Mouse (Mus musculus): ENCODE measurements around the gene Plpp1. TPM values are rescaled to one million over a fixed set of nuclear protein-coding genes. Genes with fewer than 3 reads are reported as not detected.

The Plpp1 gene
- polyA plus RNA-seq, 1 experiment from 2014 or later = 25.0 TPM

DNA sequence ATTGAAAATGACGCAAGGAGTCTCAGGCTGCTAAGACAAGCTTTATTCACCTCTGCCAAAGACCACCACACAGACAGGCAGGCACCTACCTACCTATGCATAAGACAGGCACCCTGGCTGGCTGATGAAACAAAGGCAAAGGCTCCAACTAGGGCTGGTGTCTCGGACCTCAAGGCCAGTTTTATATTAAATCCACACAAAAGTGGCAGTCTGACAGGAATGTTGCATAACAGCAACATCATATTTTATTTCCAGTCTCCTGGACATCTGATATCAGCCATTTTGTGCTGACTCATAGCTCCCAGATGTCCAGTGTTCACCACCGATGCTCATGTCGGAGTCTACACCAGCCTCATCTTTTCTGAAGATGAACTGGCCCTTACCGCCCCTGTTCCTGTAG lies 22.2 kb upstream of the Plpp1 start:
- Histone ChIP-seq H3K9me3 (replicated peaks; ENCODE audit: control insufficient read depth, low read length) (no peaks in the 10 kb centered on the region), H3K4me1 (ENCODE audit: control insufficient read depth, insufficient read depth, low read length) (no peaks in the 10 kb centered on the region), H3K36me3 (replicated peaks; ENCODE audit: control insufficient read depth, insufficient read depth, low read depth, low read length) (no peaks in the 10 kb centered on the region), H3K4me3 (ENCODE audit: low read depth, low read length) (no peak overlapping the region), H3K9ac (replicated peaks; ENCODE audit: low read length) (no peak overlapping the region), H3K27ac (replicated peaks; ENCODE audit: low read depth, low read length) (no peak overlapping the region), H3K27me3 (ENCODE audit: control insufficient read depth, insufficient read depth, low read length) (no peaks in the 10 kb centered on the region), H3K4me2 (ENCODE audit: low read depth, low read length) (no peak overlapping the region)
- DNase-seq (ENCODE audit: low spot score) (no peak), ATAC-seq (replicated peaks; ENCODE audit: insufficient number of reproducible peaks, low FRiP score, low TSS enrichment, low read depth) (no peak)
- WGBS = 93% methylated on average over 5 of the region's 5 CpGs

DNA sequence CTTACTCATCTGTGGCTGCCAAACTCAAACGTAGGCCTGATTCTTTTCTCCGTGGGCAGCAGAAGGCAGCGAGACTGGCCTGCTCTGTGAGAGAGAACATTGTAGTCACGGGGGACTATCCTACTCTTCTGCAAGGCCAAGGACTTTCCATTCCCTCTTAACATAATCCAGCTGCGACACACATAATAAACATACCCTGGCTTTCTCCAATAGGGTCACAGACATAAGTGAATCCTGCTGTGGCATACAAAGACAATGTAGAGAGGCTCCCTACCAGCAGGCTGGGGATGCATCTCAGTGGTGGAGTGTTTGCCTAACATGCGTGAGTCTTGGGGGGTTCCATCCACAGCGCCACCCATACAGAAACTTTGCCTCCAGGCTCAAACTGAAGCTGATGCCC lies 15.3 kb upstream of the Plpp1 start:
- Histone ChIP-seq H3K27me3 (ENCODE audit: control insufficient read depth, insufficient read depth, low read length) (no peaks in the 10 kb centered on the region), H3K4me3 (ENCODE audit: low read depth, low read length) (no peak overlapping the region), H3K9me3 (replicated peaks; ENCODE audit: control insufficient read depth, low read length) (no peaks in the 10 kb centered on the region), H3K4me2 (ENCODE audit: low read depth, low read length) (no peak overlapping the region), H3K36me3 (replicated peaks; ENCODE audit: control insufficient read depth, insufficient read depth, low read depth, low read length) (no peaks in the 10 kb centered on the region), H3K27ac (replicated peaks; ENCODE audit: low read depth, low read length) (no peak overlapping the region), H3K9ac (replicated peaks; ENCODE audit: low read length) (no peak overlapping the region), H3K4me1 (ENCODE audit: control insufficient read depth, insufficient read depth, low read length) (no peaks in the 10 kb centered on the region)
- ATAC-seq (replicated peaks; ENCODE audit: insufficient number of reproducible peaks, low FRiP score, low TSS enrichment, low read depth) (no peak), DNase-seq (ENCODE audit: low spot score) (no peak)
- 60% methylated on average over 7 of the region's 7 CpGs for WGBS

DNA sequence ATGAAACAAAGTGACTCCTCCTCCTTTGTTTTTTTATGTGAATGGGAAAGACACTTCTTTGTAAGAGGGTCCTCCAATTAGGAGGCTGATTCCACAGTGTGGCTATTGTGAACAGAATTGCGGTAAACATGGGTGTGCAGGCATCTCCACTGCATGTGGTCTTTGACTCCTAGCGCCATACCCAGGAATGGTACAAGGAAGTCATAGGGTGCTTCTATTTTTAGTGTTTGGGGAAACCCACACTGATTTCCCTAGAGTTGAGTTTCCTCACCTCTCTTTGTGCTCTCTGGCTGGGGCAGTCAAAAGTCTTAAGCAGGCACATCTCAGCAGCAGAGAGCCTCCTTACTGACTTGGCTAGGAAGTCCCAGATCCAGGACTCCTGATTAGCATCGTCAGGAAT lies 14.4 kb upstream of the Plpp1 start:
- H3K4me3 ChIP-seq (ENCODE audit: low read depth, low read length) = no peak overlapping the region
- 69% methylated on average over 3 of the region's 3 CpGs for WGBS
- H3K27ac ChIP-seq (replicated peaks; ENCODE audit: low read depth, low read length) = no peak overlapping the region
- no peaks in the 10 kb centered on the region for H3K36me3 ChIP-seq (replicated peaks; ENCODE audit: control insufficient read depth, insufficient read depth, low read depth, low read length)
- no peaks in the 10 kb centered on the region for H3K9me3 ChIP-seq (replicated peaks; ENCODE audit: control insufficient read depth, low read length)
- H3K9ac ChIP-seq (replicated peaks; ENCODE audit: low read length) = no peak overlapping the region
- H3K4me1 ChIP-seq (ENCODE audit: control insufficient read depth, insufficient read depth, low read length) = no peaks in the 10 kb centered on the region
- DNase-seq (ENCODE audit: low spot score) = no peak
- H3K27me3 ChIP-seq (ENCODE audit: control insufficient read depth, insufficient read depth, low read length) = no peaks in the 10 kb centered on the region
- no peak for ATAC-seq (replicated peaks; ENCODE audit: insufficient number of reproducible peaks, low FRiP score, low TSS enrichment, low read depth)
- H3K4me2 ChIP-seq (ENCODE audit: low read depth, low read length) = no peak overlapping the region

DNA sequence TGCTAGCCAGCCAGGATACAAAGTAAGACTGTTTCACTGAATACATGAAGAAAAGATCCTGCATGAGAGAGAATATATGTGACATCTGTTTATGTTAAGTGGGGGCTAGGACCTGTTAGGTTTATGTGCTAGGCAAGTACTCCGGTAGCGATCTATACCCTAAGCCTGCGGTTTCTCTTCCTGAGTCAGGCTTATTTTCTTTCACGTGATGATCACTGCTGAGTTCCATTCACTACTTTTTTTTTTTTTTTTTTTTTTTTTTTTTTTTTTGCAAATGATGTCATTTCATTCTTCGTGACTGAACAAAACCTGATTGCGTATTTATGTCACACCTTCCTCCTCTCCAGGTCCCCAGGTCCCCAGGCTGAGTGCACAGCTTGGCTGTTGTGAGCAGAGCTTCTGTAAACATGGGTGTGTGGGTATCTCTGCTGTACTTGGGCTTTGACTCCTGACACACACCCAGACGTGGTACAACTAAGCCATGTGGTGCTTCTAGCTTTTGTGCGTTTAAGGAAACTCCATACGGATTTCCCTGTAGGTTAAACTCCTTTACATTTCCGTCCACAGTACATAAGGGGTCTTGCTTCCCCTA lies 13.6 kb upstream of the Plpp1 start:
- Histone ChIP-seq H3K9ac (replicated peaks; ENCODE audit: low read length) (no peak overlapping the region), H3K4me3 (ENCODE audit: low read depth, low read length) (no peak overlapping the region), H3K27me3 (ENCODE audit: control insufficient read depth, insufficient read depth, low read length) (no peaks in the 10 kb centered on the region), H3K4me1 (ENCODE audit: control insufficient read depth, insufficient read depth, low read length) (no peaks in the 10 kb centered on the region), H3K9me3 (replicated peaks; ENCODE audit: control insufficient read depth, low read length) (no peaks in the 10 kb centered on the region), H3K4me2 (ENCODE audit: low read depth, low read length) (no peak overlapping the region), H3K36me3 (replicated peaks; ENCODE audit: control insufficient read depth, insufficient read depth, low read depth, low read length) (no peaks in the 10 kb centered on the region), H3K27ac (replicated peaks; ENCODE audit: low read depth, low read length) (no peak overlapping the region)
- WGBS = 86% methylated on average over 10 of the region's 10 CpGs
- no peak for ATAC-seq (replicated peaks; ENCODE audit: insufficient number of reproducible peaks, low FRiP score, low TSS enrichment, low read depth)
- DNase-seq (ENCODE audit: low spot score) = no peak

DNA sequence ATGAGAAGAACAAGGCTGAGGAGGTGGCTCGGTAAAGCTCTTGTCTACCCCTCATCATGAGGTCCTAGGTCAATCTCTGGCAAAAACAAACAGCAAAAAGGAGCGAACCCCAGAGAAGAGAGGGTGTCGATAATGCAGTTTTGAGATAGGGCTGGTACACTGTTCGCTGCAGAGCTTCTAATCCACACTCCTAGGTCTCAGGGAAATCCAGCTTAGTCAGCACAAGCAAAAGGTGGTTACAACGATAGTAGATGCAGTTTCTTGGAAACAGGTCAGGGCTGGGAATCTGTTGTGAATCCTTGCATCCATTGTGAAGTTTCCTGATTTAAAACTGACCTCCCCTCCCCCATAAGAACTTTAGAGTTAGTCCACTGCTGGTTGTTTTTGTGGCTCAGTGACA lies 9.8 kb upstream of the Plpp1 start:
- H3K27me3 ChIP-seq (ENCODE audit: control insufficient read depth, insufficient read depth, low read length) = no peaks in the 10 kb centered on the region
- no peaks in the 10 kb centered on the region for H3K36me3 ChIP-seq (replicated peaks; ENCODE audit: control insufficient read depth, insufficient read depth, low read depth, low read length)
- ATAC-seq (replicated peaks; ENCODE audit: insufficient number of reproducible peaks, low FRiP score, low TSS enrichment, low read depth) (no peak), DNase-seq (ENCODE audit: low spot score) (no peak)
- H3K27ac ChIP-seq (replicated peaks; ENCODE audit: low read depth, low read length) = no peak overlapping the region
- H3K4me2 ChIP-seq (ENCODE audit: low read depth, low read length) = no peak overlapping the region
- no peak overlapping the region for H3K9ac ChIP-seq (replicated peaks; ENCODE audit: low read length)
- H3K9me3 ChIP-seq (replicated peaks; ENCODE audit: control insufficient read depth, low read length) = no peaks in the 10 kb centered on the region
- no peak overlapping the region for H3K4me3 ChIP-seq (ENCODE audit: low read depth, low read length)
- H3K4me1 ChIP-seq (ENCODE audit: control insufficient read depth, insufficient read depth, low read length) = no peaks in the 10 kb centered on the region
- 74% methylated on average over 5 of the region's 5 CpGs for WGBS

DNA sequence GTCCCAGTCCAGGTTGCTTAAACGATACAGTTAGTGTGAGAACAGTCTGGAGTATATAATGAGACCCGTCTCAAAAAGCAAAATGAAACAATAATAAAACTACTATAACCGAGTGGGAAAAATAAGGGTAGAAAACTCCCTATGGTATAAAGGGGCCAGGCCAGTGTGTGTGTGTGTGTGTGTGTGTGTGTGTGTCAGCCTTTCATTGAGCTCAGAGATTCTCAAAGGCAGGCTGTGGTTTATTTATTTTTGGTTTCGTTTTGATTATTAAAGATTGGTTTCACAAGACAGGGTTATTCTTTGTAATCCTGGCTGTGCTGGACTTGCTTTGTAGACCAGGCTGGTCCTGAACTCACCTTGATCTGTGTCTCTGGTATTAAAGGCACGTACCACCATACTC lies 8.7 kb upstream of the Plpp1 start:
- DNase-seq (ENCODE audit: low spot score) = no peak
- H3K9ac ChIP-seq (replicated peaks; ENCODE audit: low read length) = no peak overlapping the region
- H3K36me3 ChIP-seq (replicated peaks; ENCODE audit: control insufficient read depth, insufficient read depth, low read depth, low read length) = no peaks in the 10 kb centered on the region
- 83% methylated on average over 5 of the region's 5 CpGs for WGBS
- no peak for ATAC-seq (replicated peaks; ENCODE audit: insufficient number of reproducible peaks, low FRiP score, low TSS enrichment, low read depth)
- H3K4me3 ChIP-seq (ENCODE audit: low read depth, low read length) = no peak overlapping the region
- H3K27ac ChIP-seq (replicated peaks; ENCODE audit: low read depth, low read length) = no peak overlapping the region
- no peaks in the 10 kb centered on the region for H3K9me3 ChIP-seq (replicated peaks; ENCODE audit: control insufficient read depth, low read length)
- no peak overlapping the region for H3K4me2 ChIP-seq (ENCODE audit: low read depth, low read length)
- no peaks in the 10 kb centered on the region for H3K27me3 ChIP-seq (ENCODE audit: control insufficient read depth, insufficient read depth, low read length)
- no peaks in the 10 kb centered on the region for H3K4me1 ChIP-seq (ENCODE audit: control insufficient read depth, insufficient read depth, low read length)

DNA sequence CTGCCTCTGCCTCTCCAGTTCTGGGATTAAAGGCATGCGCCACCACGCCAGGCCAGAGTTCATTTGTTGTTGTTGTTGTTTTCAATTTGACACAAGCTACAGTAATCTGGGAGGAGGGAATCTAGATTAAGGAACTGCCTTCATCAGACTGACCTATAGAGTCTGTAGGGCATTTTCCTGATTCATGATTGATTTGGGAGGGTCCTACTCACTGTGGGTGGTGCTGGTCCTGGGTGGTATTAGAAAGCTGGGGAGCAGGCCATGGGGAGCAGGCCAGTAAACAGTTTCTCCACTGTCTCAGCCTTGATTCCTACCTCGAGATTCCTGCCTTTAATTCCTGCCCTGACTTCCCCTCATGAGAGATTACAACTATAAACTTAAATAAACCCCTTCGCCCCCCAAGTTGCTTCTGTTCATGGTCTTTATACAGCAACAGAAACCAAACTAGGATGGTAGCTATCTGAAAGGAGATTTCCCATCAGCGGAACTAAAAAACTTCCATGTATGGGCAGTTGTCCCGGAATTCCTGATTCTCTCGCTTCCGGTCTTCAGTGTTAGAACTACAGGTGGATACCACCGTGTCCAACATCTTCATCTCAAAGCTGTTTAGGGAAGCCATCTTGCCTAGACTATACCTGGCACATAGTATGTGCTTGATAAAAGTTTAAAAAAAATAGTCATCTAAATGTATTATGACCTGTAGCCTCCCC lies 2.2 kb upstream of the Plpp1 start:
- Histone ChIP-seq H3K4me2 (ENCODE audit: low read depth, low read length) (no peak overlapping the region), H3K27me3 (ENCODE audit: control insufficient read depth, insufficient read depth, low read length) (no peaks in the 10 kb centered on the region), H3K27ac (replicated peaks; ENCODE audit: low read depth, low read length) (no peak overlapping the region), H3K9me3 (replicated peaks; ENCODE audit: control insufficient read depth, low read length) (no peaks in the 10 kb centered on the region), H3K9ac (replicated peaks; ENCODE audit: low read length) (no peak overlapping the region), H3K4me3 (ENCODE audit: low read depth, low read length) (no peak overlapping the region), H3K36me3 (replicated peaks; ENCODE audit: control insufficient read depth, insufficient read depth, low read depth, low read length) (no peaks in the 10 kb centered on the region), H3K4me1 (ENCODE audit: control insufficient read depth, insufficient read depth, low read length) (no peaks in the 10 kb centered on the region)
- WGBS = 94% methylated on average over 9 of the region's 9 CpGs
- no peak for DNase-seq (ENCODE audit: low spot score)
- no peak for ATAC-seq (replicated peaks; ENCODE audit: insufficient number of reproducible peaks, low FRiP score, low TSS enrichment, low read depth)

DNA sequence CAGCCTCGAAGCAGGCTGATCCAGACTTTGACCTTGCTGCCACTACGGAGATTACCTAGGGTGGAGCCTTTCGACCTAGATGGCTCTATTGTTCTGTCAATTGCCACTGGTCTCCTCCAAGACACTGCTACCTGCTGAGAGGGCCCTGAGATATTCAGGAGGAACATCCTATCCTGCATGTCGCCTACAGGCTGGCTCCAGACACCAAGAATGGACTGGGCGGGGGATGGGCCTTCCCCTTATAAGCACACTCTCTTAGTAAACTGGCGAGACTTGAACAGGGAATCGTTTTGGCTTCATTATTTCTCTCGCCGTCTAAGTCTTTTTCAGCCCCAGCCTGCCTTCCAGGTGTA lies 1.7 kb upstream of the Plpp1 start:
- H3K27me3 ChIP-seq (ENCODE audit: control insufficient read depth, insufficient read depth, low read length) = no peaks in the 10 kb centered on the region
- ATAC-seq (replicated peaks; ENCODE audit: insufficient number of reproducible peaks, low FRiP score, low TSS enrichment, low read depth) (no peak), DNase-seq (ENCODE audit: low spot score) (no peak)
- no peak overlapping the region for H3K4me3 ChIP-seq (ENCODE audit: low read depth, low read length)
- H3K36me3 ChIP-seq (replicated peaks; ENCODE audit: control insufficient read depth, insufficient read depth, low read depth, low read length) = no peaks in the 10 kb centered on the region
- no peak overlapping the region for H3K4me2 ChIP-seq (ENCODE audit: low read depth, low read length)
- WGBS = 77% methylated on average over 9 of the region's 9 CpGs
- no peak overlapping the region for H3K27ac ChIP-seq (replicated peaks; ENCODE audit: low read depth, low read length)
- no peaks in the 10 kb centered on the region for H3K9me3 ChIP-seq (replicated peaks; ENCODE audit: control insufficient read depth, low read length)
- no peak overlapping the region for H3K9ac ChIP-seq (replicated peaks; ENCODE audit: low read length)
- H3K4me1 ChIP-seq (ENCODE audit: control insufficient read depth, insufficient read depth, low read length) = no peaks in the 10 kb centered on the region

Measured in embryonic facial prominence, embryonic 11.5 days (tissue).